Mouse (Mus musculus): ENCODE data around the gene Pgpep1.

DNA sequence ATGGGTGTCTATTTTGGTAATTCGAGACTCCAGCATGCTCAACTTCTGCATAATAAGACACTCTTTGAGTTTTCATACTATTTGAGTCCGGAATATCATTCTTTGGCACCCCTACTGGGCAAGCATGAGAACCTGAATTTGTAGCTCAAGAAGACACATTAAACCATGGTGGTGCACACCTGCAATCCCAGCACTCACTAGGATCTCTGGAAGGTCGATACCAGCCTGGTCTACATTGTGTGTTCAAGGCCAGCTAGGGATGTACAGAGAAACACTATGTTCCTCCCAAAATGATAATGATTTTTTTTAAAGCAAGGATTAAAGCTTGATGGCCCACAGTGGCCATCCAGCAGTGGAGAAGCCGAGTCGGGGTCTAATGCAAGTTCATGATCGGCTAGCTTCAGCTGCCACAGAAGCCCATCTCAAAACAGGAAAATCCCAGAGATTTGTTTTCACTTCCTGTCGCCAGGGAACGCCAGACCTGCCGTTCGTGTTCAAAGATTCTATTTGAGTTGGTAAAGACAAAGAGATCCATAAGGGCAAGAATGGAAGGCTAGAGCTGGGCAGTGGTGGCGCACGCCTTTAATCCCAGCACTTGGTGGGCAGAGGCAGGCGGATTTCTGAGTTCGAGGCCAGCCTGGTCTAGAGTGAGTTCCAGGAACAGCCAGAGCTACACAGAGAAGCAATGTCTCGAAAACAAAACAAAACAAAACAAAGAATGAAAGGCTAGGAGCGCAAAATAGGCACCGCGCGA is 12.3 kb upstream of the Pgpep1 start:
- TF ChIP-seq POLR2A (IDR thresholded peaks at IDR 0.05; ENCODE audit: borderline replicate concordance, control insufficient read depth, low read depth, low read length) (no peak), CTCF (IDR thresholded peaks at IDR 0.05; ENCODE audit: control insufficient read depth, insufficient read depth, low read length) (no peak)

Data from bone marrow, adult 2 months (tissue).